23 mouse cellular contexts compared by ENCODE assay signal in genomic region chr9:119165548-119165947, GRCm38 (mm10). TPM values are rescaled to one million over a fixed set of nuclear protein-coding genes. Genes with fewer than 3 reads are reported as not detected.
DNase-seq lines count a peak whose midpoint lies in the region; ATAC-seq and TF ChIP-seq lines count a peak whose summit lies in the region.
"Had no signal": no experiment of that assay in that cellular context is flagged by ENCODE, and none has a peak within 500 bp of the region (broad histone marks: within the 10 kb centered on the region; RNA-seq: fewer than 3 reads in every experiment).

No protein-coding gene starts in this region.

- no peak overlapping the region for H3K4me2 ChIP-seq in liver, postnatal 0 days (ENCODE audit: low read depth, low read length)
- H3K4me2 ChIP-seq in hindbrain, embryonic 16.5 days (ENCODE audit: low read length), result no peak overlapping the region
- H3K4me2 ChIP-seq: forebrain, embryonic 12.5 days; midbrain, embryonic 11.5 days; neural tube, embryonic 15.5 days had no signal

- peak overlapping the region; percentile 37 for H3K9ac ChIP-seq in liver, postnatal 0 days (replicated peaks)
- no peak overlapping the region for H3K9ac ChIP-seq in hindbrain, embryonic 16.5 days (ENCODE audit: low read depth, low read length)
- H3K9ac ChIP-seq: forebrain, embryonic 12.5 days; neural tube, embryonic 15.5 days had no signal

- peak overlapping the region; percentile 98 for H3K27ac ChIP-seq in liver, postnatal 0 days (ENCODE audit: low read depth)
- no peak overlapping the region for H3K27ac ChIP-seq in hindbrain, embryonic 16.5 days (ENCODE audit: low read depth, low read length)
- H3K27ac ChIP-seq: forebrain, embryonic 12.5 days; limb, embryonic 10.5 days; neural tube, embryonic 15.5 days had no signal

- no peak for TF ChIP-seq EP300 in liver, postnatal 0 days (IDR thresholded peaks at IDR 0.05; ENCODE audit: low read depth)

- no peak for TF ChIP-seq CTCF in lung, adult 2 months (IDR thresholded peaks at IDR 0.05; ENCODE audit: insufficient read depth, low read length)
- TF ChIP-seq CTCF in liver, postnatal 0 days (IDR thresholded peaks at IDR 0.05; ENCODE audit: low read depth), result no peak

- no peaks in the 10 kb centered on the region for H3K9me3 ChIP-seq in liver, postnatal 0 days (ENCODE audit: low read length)
- H3K9me3 ChIP-seq in hindbrain, embryonic 16.5 days (ENCODE audit: control insufficient read depth, low read length), result no peaks in the 10 kb centered on the region
- H3K9me3 ChIP-seq: forebrain, embryonic 12.5 days; limb, embryonic 10.5 days; neural tube, embryonic 15.5 days had no signal

- 82% methylated on average over 6 of the region's 6 CpGs for WGBS in lung, adult 2 months
- 68% methylated on average over 6 of the region's 6 CpGs for WGBS in liver, postnatal 0 days (ENCODE audit: insufficient replicate concordance)
- 96% methylated on average over 6 of the region's 6 CpGs for WGBS in hindbrain, embryonic 16.5 days

- ATAC-seq in liver, postnatal 0 days, result peak; percentile 65
- ATAC-seq in hindbrain, embryonic 16.5 days, result no peak
- ATAC-seq: activated CD4-positive, CD25-positive, alpha-beta regulatory T cell, adult 4 months had no signal

- TF ChIP-seq POLR2A in lung, adult 2 months (IDR thresholded peaks at IDR 0.05; ENCODE audit: borderline replicate concordance, extremely low read depth, low read depth, low read length), result no peak

- no peaks in the 10 kb centered on the region for H3K36me3 ChIP-seq in liver, postnatal 0 days (replicated peaks; ENCODE audit: insufficient read depth, low read length)
- no peaks in the 10 kb centered on the region for H3K36me3 ChIP-seq in hindbrain, embryonic 16.5 days (ENCODE audit: control insufficient read depth, insufficient read depth, low read length)
- H3K36me3 ChIP-seq: forebrain, embryonic 12.5 days; limb, embryonic 10.5 days; neural tube, embryonic 15.5 days had no signal

- DNase-seq in adrenal gland, postnatal 10 days, result peak; percentile 57
- DNase-seq in adrenal gland, adult (ENCODE audit: inconsistent age in 2 of 2, low spot score in 1 of 2), result no peak
- peak; percentile 23 to 38 for DNase-seq in lung, adult 18-20 months
- DNase-seq in lung, adult 2 months, result no peak
- peak; percentile 92 for DNase-seq in kidney, adult 9 months
- DNase-seq in liver, postnatal 0 days, result peak; percentile 58
- DNase-seq in frontal cortex, postnatal 14 days (ENCODE audit: low spot score in 2 of 2), result no peak
- DNase-seq: cerebellum, adult 8-10 months; right cerebral cortex, postnatal 4 days had no signal

- H3K27me3 ChIP-seq in liver, postnatal 0 days (ENCODE audit: insufficient read depth, low read length), result no peaks in the 10 kb centered on the region
- no peaks in the 10 kb centered on the region for H3K27me3 ChIP-seq in hindbrain, embryonic 16.5 days (replicated peaks; ENCODE audit: control insufficient read depth, insufficient read depth, low read length)
- H3K27me3 ChIP-seq: forebrain, embryonic 12.5 days; neural tube, embryonic 15.5 days had no signal

- no peak overlapping the region for H3K4me3 ChIP-seq in lung, adult 2 months (replicated peaks; ENCODE audit: extremely low read depth, low read depth, low read length)
- H3K4me3 ChIP-seq in liver, postnatal 0 days (ENCODE audit: low read depth, low read length), result no peak overlapping the region
- no peak overlapping the region for H3K4me3 ChIP-seq in hindbrain, embryonic 16.5 days (ENCODE audit: low read length)
- H3K4me3 ChIP-seq: forebrain, embryonic 12.5 days; limb, embryonic 10.5 days; neural tube, embryonic 15.5 days had no signal

- H3K4me1 ChIP-seq in lung, adult 2 months (ENCODE audit: control insufficient read depth, insufficient read depth, low read length), result no peaks in the 10 kb centered on the region
- peaks cover 5% of the 10 kb centered on the region; the same call in 1 of the 2 replicates for H3K4me1 ChIP-seq in liver, postnatal 0 days (ENCODE audit: insufficient read depth)
- no peaks in the 10 kb centered on the region for H3K4me1 ChIP-seq in hindbrain, embryonic 16.5 days (ENCODE audit: control insufficient read depth, insufficient read depth, low read depth, low read length)
- H3K4me1 ChIP-seq: forebrain, embryonic 12.5 days; limb, embryonic 10.5 days; neural tube, embryonic 15.5 days had no signal

RNA-seq across cellular contexts. Expression of gene Gm47289, which starts 6.6 kb away (rescaled TPM):
- not detected for total RNA-seq in adrenal gland, postnatal 10 days (2021)
- polyA plus RNA-seq in lung, adult 2 months (2012; rRNA removed), result not detected in 2 replicates
- not detected in 2 replicates for polyA plus RNA-seq in liver, postnatal 0 days (2015; fragmentation: Nextera tagmentation; extraction: Ambion mirVana)
- not detected in 2 replicates for polyA plus RNA-seq in hindbrain, embryonic 16.5 days (2015; fragmentation: Nextera tagmentation; extraction: Ambion mirVana)
- total RNA-seq: heart, adult 18-20 months had no signal
- polyA plus RNA-seq: cortical plate, adult 2 months; embryonic facial prominence, embryonic 14.5 days; forebrain, embryonic 12.5 days; heart, embryonic 16.5 days; hindbrain, embryonic 11.5 days; limb, embryonic 10.5 days; lung, embryonic 16.5 days; midbrain, embryonic 11.5 days; neural tube, embryonic 15.5 days; stomach, embryonic 14.5 days; thymus, postnatal 0 days had no signal

RNA-seq across cellular contexts. Expression of gene Acaa1b, which starts 8.7 kb away (rescaled TPM):
- total RNA-seq in adrenal gland, postnatal 10 days (2021), result 100 to 1,000 TPM in 1 of 2 experiments, 10 to 100 TPM in 1; 67.7 to 107 TPM
- polyA plus RNA-seq in lung, adult 2 months (2012; rRNA removed), result 14.8 and 21.9 TPM in 2 replicates
- 496 and 544 TPM in 2 replicates for polyA plus RNA-seq in liver, postnatal 0 days (2015; fragmentation: Nextera tagmentation; extraction: Ambion mirVana)
- 3.7 and 5.1 TPM in 2 replicates for polyA plus RNA-seq in hindbrain, embryonic 16.5 days (2015; fragmentation: Nextera tagmentation; extraction: Ambion mirVana)
- polyA plus RNA-seq: activated CD4-positive, CD25-positive, alpha-beta regulatory T cell, adult 4 months had no signal

RNA-seq across cellular contexts. Expression of gene Slc22a13, which starts 43.4 kb away (rescaled TPM):
- total RNA-seq in adrenal gland, postnatal 10 days (2021), result not detected
- 0.06 and 0.11 TPM in 2 replicates for polyA plus RNA-seq in lung, adult 2 months (2012; rRNA removed)
- not detected in 2 replicates for polyA plus RNA-seq in liver, postnatal 0 days (2015; fragmentation: Nextera tagmentation; extraction: Ambion mirVana)
- not detected in 2 replicates for polyA plus RNA-seq in hindbrain, embryonic 16.5 days (2015; fragmentation: Nextera tagmentation; extraction: Ambion mirVana)
- total RNA-seq: heart, adult 18-20 months had no signal
- polyA plus RNA-seq: activated CD4-positive, CD25-positive, alpha-beta regulatory T cell, adult 4 months; cortical plate, adult 2 months; embryonic facial prominence, embryonic 14.5 days; forebrain, embryonic 12.5 days; heart, embryonic 16.5 days; hindbrain, embryonic 11.5 days; limb, embryonic 10.5 days; lung, embryonic 16.5 days; midbrain, embryonic 11.5 days; stomach, embryonic 14.5 days; thymus, postnatal 0 days had no signal

Comparison
In these comparisons a context has a peak if more than half of its experiments do, and no peak if none do; other contexts are left out.
1. DNase-seq: peak in adrenal gland, postnatal 10 days (single experiment), lung, adult 18-20 months (2 of 2), kidney, adult 9 months (single experiment) and liver, postnatal 0 days (single experiment); none in adrenal gland, adult (0 of 2), lung, adult 2 months (single experiment) and frontal cortex, postnatal 14 days (0 of 2).
2. RNA of gene Acaa1b, which starts 8.7 kb away (polyA plus RNA-seq): 496 to 544 TPM in liver, postnatal 0 days; 14.8 to 21.9 TPM in lung, adult 2 months and 3.7 to 5.1 TPM in hindbrain, embryonic 16.5 days; every median in the first group is over 10 times any median in the second.